Mouse (Mus musculus): Measurements from ENCODE around the gene Rab11fip3. TPM values are rescaled to one million over a fixed set of nuclear protein-coding genes. Genes with fewer than 3 reads are reported as not detected.

Rab11fip3 gene
- polyA plus RNA-seq, 1 experiment: 15.2 TPM

DNA sequence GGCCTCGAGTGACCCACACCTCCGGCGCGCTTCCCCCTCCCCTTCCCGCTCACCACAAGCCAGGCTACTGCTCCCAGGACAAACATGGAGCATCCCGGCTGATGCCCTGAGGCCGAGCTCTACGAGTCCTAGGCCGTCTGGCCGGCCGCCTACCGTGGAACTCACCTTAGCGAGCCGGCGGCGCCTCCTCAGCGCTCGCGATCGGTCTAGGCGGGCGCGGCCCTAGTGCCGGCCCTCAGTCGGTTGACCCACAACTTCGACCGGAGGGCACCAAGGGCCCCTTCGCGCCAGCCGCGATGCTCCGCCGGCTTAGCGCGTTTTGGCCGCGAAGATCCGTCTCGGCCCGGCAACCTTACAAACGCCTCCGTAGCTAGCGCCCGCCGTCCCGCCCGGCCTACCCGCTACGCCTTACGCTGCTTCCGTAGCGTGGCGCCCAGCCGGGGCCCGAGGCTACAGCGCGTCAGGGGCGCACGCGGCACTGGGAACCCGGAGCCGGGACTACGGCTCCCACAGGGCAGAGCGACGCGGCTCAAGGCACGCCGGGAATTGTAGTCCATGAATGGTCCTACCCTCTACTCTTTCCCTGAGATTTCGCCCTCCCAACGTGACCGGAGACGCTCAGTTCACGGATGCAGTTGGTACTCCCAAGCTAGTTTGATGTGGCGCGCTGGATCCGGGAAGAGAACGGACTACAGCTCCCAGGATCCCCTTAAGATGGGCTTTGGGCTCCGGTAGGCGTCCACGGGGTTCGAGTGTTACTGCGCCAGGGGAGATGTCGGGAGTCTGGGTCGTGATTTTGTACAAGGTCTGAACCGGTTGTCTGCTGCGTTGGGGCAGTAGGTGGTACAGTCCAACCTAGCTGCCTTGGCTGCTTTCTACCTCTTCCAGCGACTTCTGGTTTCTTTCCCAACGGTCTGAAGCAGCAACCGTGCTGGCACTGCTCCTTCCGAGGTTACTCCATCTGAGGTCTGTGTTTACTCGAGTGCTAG, 83.8 kb downstream of the Rab11fip3 start, which contains the start of gene Capn15:
Capn15 (minus strand) TSS at position 491 of the 989 bp plus-strand sequence.
- Histone ChIP-seq H3K27me3 (ENCODE audit: control insufficient read depth, insufficient read depth, insufficient read length) (no peaks in the 10 kb centered on the region), H3K79me3 (ENCODE audit: low read depth) (peaks cover 44% of the 10 kb centered on the region), H3ac (ENCODE audit: control insufficient read depth, insufficient read length, low read depth) (peak within 1 kb of the TSS; percentile 74), H3K79me2 (ENCODE audit: control insufficient read depth, insufficient read depth) (peaks cover 48% of the 10 kb centered on the region), H3K36me3 (ENCODE audit: control insufficient read depth, insufficient read depth) (peaks cover 5% of the 10 kb centered on the region), H3K4me3 (ENCODE audit: insufficient read depth, poor library complexity, severe bottlenecking) (peak within 1 kb of the TSS; percentile 86)
- TF ChIP-seq USF1 (IDR thresholded peaks at IDR 0.05; ENCODE audit: low read depth): peak; percentile 29
- no peak for TF ChIP-seq CEBPB (IDR thresholded peaks at IDR 0.05; ENCODE audit: low read depth)
- peak; percentile 83 for TF ChIP-seq MAX (IDR thresholded peaks at IDR 0.05)
- no peak for TF ChIP-seq FOSL1 (IDR thresholded peaks at IDR 0.05; ENCODE audit: insufficient read depth, low read length, poor library complexity, severe bottlenecking)

DNA sequence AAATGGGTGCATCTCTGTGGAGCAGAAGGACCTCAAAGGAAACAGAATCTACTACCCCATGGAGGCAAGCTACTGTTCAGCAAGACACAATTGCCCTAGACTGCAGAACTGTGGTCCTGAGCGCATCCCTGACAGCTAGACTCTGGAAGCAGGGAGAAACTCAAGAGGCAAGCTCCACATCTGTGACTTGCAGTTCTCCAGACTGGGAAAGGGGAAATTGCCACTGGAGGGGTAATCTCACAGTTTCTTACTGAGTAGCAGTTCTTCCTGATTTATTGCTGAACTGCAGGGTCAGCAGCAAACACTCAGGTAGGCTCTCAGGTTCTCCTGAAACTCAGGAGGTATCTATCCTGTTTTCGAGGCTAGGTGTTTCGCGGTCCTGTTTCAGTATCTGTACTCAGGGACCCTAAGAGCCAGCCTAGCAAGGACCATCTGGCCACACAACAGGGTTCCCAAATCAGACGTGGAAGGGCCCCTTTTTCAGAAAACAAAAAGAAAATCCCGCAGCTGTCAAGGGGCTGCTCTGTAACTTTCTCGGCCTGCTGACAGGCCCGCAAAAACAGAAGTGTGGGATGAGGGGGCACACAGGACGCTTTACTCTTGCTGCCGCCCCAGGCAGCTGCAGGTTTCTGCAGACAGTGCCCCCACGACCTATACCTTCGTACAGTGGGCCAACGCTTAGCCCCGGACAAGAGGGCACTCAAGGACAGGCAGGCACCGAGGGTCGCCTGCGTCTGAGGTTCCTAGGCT, 84.6 kb downstream of the Rab11fip3 start:
- TF ChIP-seq FOSL1 (IDR thresholded peaks at IDR 0.05; ENCODE audit: insufficient read depth, low read length, poor library complexity, severe bottlenecking) (no peak), MYOD1 (IDR thresholded peaks at IDR 0.05; ENCODE audit: control insufficient read depth, insufficient read length, low read depth) (no peak), CEBPB (IDR thresholded peaks at IDR 0.05; ENCODE audit: low read depth) (no peak), USF1 (IDR thresholded peaks at IDR 0.05; ENCODE audit: low read depth) (no peak), MAX (IDR thresholded peaks at IDR 0.05) (no peak), MYOG (IDR thresholded peaks at IDR 0.05; ENCODE audit: control insufficient read depth, extremely low read depth, insufficient read length) (no peak), CTCF (IDR thresholded peaks at IDR 0.05; ENCODE audit: control insufficient read depth, insufficient read depth, insufficient read length) (no peak)
- peak overlapping the region; percentile 86 for H3K4me3 ChIP-seq (ENCODE audit: insufficient read depth, poor library complexity, severe bottlenecking)
- H3ac ChIP-seq (ENCODE audit: control insufficient read depth, insufficient read length, low read depth): peak overlapping the region; percentile 73
- no peaks in the 10 kb centered on the region for H3K27me3 ChIP-seq (ENCODE audit: control insufficient read depth, insufficient read depth, insufficient read length)
- H3K36me3 ChIP-seq (ENCODE audit: control insufficient read depth, insufficient read depth): peaks cover under 1% of the 10 kb centered on the region
- peaks cover 53% of the 10 kb centered on the region for H3K79me3 ChIP-seq (ENCODE audit: low read depth)
- H3K79me2 ChIP-seq (ENCODE audit: control insufficient read depth, insufficient read depth): peaks cover 57% of the 10 kb centered on the region

DNA sequence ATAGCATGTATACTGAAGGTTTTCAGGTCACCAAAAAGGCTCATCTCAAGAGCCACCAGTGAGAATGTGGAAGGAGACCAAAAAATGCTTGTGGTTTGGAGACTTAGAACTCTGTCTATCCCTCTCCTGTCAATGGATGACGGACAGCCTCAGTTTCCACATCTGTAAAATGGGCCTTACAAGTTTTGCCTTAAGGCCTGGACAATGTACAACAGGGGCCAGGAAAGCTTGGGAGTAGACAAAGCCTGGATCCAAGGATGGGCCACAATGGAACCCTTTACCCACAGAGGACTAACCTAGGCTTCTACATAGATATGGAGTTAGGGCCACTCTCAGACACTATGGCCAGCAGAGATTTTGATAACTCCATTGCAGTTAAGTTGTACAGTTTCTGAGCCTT, 85.3 kb downstream of the Rab11fip3 start:
- no peak overlapping the region for H3K4me3 ChIP-seq (ENCODE audit: insufficient read depth, poor library complexity, severe bottlenecking)
- no peaks in the 10 kb centered on the region for H3K27me3 ChIP-seq (ENCODE audit: control insufficient read depth, insufficient read depth, insufficient read length)
- no peak overlapping the region for H3ac ChIP-seq (ENCODE audit: control insufficient read depth, insufficient read length, low read depth)
- TF ChIP-seq CEBPB (IDR thresholded peaks at IDR 0.05; ENCODE audit: low read depth): no peak
- H3K79me2 ChIP-seq (ENCODE audit: control insufficient read depth, insufficient read depth): peaks cover 64% of the 10 kb centered on the region
- no peaks in the 10 kb centered on the region for H3K36me3 ChIP-seq (ENCODE audit: control insufficient read depth, insufficient read depth)
- peaks cover 58% of the 10 kb centered on the region for H3K79me3 ChIP-seq (ENCODE audit: low read depth)

DNA sequence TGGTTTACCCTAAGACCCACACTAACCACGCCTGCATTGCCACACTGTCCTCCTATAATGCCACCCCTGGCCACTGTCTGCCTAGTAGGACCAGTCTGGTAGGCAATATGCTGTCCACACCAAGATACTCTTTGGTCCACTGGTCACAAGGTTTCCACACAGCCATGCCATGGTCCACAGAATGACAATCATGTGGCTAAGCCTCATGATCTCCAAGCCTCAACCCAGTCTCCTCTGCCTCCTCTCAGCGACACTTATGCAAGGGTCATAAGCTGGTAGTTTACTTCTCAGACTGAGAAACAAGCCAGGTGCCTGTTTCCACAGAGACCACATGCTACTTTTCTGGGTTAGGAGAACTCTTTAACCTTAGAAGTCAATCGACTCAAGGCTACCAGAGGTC, 86.4 kb downstream of the Rab11fip3 start:
- Histone ChIP-seq H3K79me3 (ENCODE audit: low read depth) (peaks cover 70% of the 10 kb centered on the region), H3K79me2 (ENCODE audit: control insufficient read depth, insufficient read depth) (peaks cover 75% of the 10 kb centered on the region), H3K4me3 (ENCODE audit: insufficient read depth, poor library complexity, severe bottlenecking) (no peak overlapping the region), H3K27me3 (ENCODE audit: control insufficient read depth, insufficient read depth, insufficient read length) (no peaks in the 10 kb centered on the region), H3ac (ENCODE audit: control insufficient read depth, insufficient read length, low read depth) (no peak overlapping the region), H3K36me3 (ENCODE audit: control insufficient read depth, insufficient read depth) (no peaks in the 10 kb centered on the region)
- TF ChIP-seq USF1 (IDR thresholded peaks at IDR 0.05; ENCODE audit: low read depth) (no peak), CEBPB (IDR thresholded peaks at IDR 0.05; ENCODE audit: low read depth) (no peak), CTCF (IDR thresholded peaks at IDR 0.05; ENCODE audit: control insufficient read depth, insufficient read depth, insufficient read length) (no peak), FOSL1 (IDR thresholded peaks at IDR 0.05; ENCODE audit: insufficient read depth, low read length, poor library complexity, severe bottlenecking) (no peak), MYOG (IDR thresholded peaks at IDR 0.05; ENCODE audit: control insufficient read depth, extremely low read depth, insufficient read length) (no peak)

DNA sequence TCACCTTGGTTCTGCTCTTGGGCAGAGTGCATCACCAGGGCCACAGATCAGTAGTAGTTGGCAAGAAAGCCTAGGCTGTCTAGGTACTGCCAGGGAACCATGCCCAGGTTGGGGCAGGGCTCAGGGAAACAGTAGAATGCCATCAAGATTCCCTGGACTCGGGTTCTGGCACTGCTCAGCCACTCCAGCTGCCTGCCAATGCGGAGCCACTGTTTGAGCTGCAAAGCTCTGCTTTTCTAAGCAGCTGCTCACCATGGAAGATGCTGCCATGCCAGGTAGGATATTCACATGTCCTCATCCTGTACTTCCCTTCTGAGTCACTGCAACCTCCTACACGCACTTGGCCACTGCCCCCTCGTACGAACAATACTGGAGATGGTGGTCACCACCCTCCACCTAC, 88.5 kb downstream of the Rab11fip3 start:
- peaks cover 95% of the 10 kb centered on the region for H3K79me2 ChIP-seq (ENCODE audit: control insufficient read depth, insufficient read depth)
- no peak for TF ChIP-seq CEBPB (IDR thresholded peaks at IDR 0.05; ENCODE audit: low read depth)
- TF ChIP-seq MYOD1 (IDR thresholded peaks at IDR 0.05; ENCODE audit: control insufficient read depth, insufficient read length, low read depth): no peak
- no peak for TF ChIP-seq FOSL1 (IDR thresholded peaks at IDR 0.05; ENCODE audit: insufficient read depth, low read length, poor library complexity, severe bottlenecking)
- no peak for TF ChIP-seq MYOG (IDR thresholded peaks at IDR 0.05; ENCODE audit: control insufficient read depth, extremely low read depth, insufficient read length)
- no peak for TF ChIP-seq USF1 (IDR thresholded peaks at IDR 0.05; ENCODE audit: low read depth)
- TF ChIP-seq CTCF (IDR thresholded peaks at IDR 0.05; ENCODE audit: control insufficient read depth, insufficient read depth, insufficient read length): no peak
- no peak for TF ChIP-seq MAX (IDR thresholded peaks at IDR 0.05)
- H3K36me3 ChIP-seq (ENCODE audit: control insufficient read depth, insufficient read depth): no peaks in the 10 kb centered on the region
- no peak overlapping the region for H3ac ChIP-seq (ENCODE audit: control insufficient read depth, insufficient read length, low read depth)
- no peak overlapping the region for H3K4me3 ChIP-seq (ENCODE audit: insufficient read depth, poor library complexity, severe bottlenecking)
- peaks cover 80% of the 10 kb centered on the region for H3K79me3 ChIP-seq (ENCODE audit: low read depth)
- no peaks in the 10 kb centered on the region for H3K27me3 ChIP-seq (ENCODE audit: control insufficient read depth, insufficient read depth, insufficient read length)
